Comparison of ENCODE assay signal across 18 mouse cellular contexts in the genomic region with DNA sequence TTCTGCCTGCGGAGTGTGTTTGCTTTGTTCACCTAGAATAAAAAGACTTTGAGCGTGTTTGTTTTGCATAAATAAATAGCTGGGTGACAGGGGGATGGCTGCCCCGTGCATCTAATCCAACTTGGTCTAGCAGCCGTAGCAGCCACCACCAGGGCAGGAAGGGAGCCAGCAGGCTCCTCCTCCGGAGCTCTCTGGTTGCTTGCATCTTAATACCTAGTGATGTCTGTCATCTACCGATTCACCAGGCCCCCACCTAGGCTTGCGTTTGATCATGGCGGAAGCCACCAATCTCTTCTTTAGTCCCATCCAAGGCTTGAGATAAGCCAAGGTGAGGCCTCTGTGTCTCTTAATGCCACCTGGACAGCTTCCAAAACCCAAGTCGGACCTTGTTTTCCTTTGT.
DNase-seq lines count a peak whose midpoint lies in the region; ATAC-seq and TF ChIP-seq lines count a peak whose summit lies in the region.
"Had no signal": no experiment of that assay in that cellular context is flagged by ENCODE, and none has a peak within 500 bp of the region (broad histone marks: within the 10 kb centered on the region; RNA-seq: fewer than 3 reads in every experiment).

No protein-coding gene starts in this region.

- H3K4me1 ChIP-seq in hindbrain, embryonic 16.5 days (ENCODE audit: control insufficient read depth, insufficient read depth, low read depth, low read length) = peaks cover 18% of the 10 kb centered on the region
- H3K4me1 ChIP-seq in midbrain, postnatal 0 days (ENCODE audit: insufficient read depth, low read length) = peaks cover 5% of the 10 kb centered on the region; the same call in 1 of the 2 replicates
- H3K4me1 ChIP-seq: embryonic facial prominence, embryonic 12.5 days; liver, embryonic 13.5 days; megakaryocyte, embryonic 14.5 days had no signal

- no peak overlapping the region for H3K4me2 ChIP-seq in hindbrain, embryonic 16.5 days (ENCODE audit: low read length)
- H3K4me2 ChIP-seq in midbrain, postnatal 0 days (ENCODE audit: low read depth, low read length, poor library complexity, severe bottlenecking) = no peak overlapping the region
- H3K4me2 ChIP-seq: embryonic facial prominence, embryonic 12.5 days; liver, embryonic 13.5 days had no signal

- no peaks in the 10 kb centered on the region for H3K27me3 ChIP-seq in hindbrain, embryonic 16.5 days (replicated peaks; ENCODE audit: control insufficient read depth, insufficient read depth, low read length)
- H3K27me3 ChIP-seq in midbrain, postnatal 0 days (ENCODE audit: insufficient read depth, low read length) = no peaks in the 10 kb centered on the region
- H3K27me3 ChIP-seq: embryonic facial prominence, embryonic 12.5 days; liver, embryonic 13.5 days had no signal

- no peaks in the 10 kb centered on the region for H3K9me3 ChIP-seq in hindbrain, embryonic 16.5 days (ENCODE audit: control insufficient read depth, low read length)
- no peaks in the 10 kb centered on the region for H3K9me3 ChIP-seq in midbrain, postnatal 0 days (ENCODE audit: low read length)
- H3K9me3 ChIP-seq: embryonic facial prominence, embryonic 12.5 days; liver, embryonic 13.5 days; megakaryocyte, embryonic 14.5 days had no signal

- intact Hi-C loops in left cerebral cortex, adult 2 months (cut with DNase I) = no loop called here
- intact Hi-C loops in left cerebral cortex, postnatal 10 days (cut with DNase I) = no loop called here

- no peaks in the 10 kb centered on the region for H3K36me3 ChIP-seq in hindbrain, embryonic 16.5 days (ENCODE audit: control insufficient read depth, insufficient read depth, low read length)
- no peaks in the 10 kb centered on the region for H3K36me3 ChIP-seq in midbrain, postnatal 0 days (ENCODE audit: insufficient read depth, low read length)
- H3K36me3 ChIP-seq: embryonic facial prominence, embryonic 12.5 days; liver, embryonic 13.5 days had no signal

- peak overlapping the region; percentile 19; the same call in 1 of the 2 replicates for H3K27ac ChIP-seq in left cerebral cortex, adult 2 months
- H3K27ac ChIP-seq in hindbrain, embryonic 16.5 days (ENCODE audit: low read depth, low read length) = peak overlapping the region; percentile 61; the same call in 1 of the 2 replicates
- peak overlapping the region; percentile 71 for H3K27ac ChIP-seq in midbrain, postnatal 0 days (ENCODE audit: low read depth, low read length)
- H3K27ac ChIP-seq: embryonic facial prominence, embryonic 12.5 days; liver, embryonic 13.5 days had no signal

- DNase-seq in cerebellum, adult 9-11 months = peak; percentile 42
- no peak for DNase-seq in cerebellum, adult 11-12 months
- DNase-seq in left cerebral cortex, adult 2 months (ENCODE audit: extremely low spot score in 1 of 2, low spot score in 2 of 2) = no peak
- DNase-seq in left cerebral cortex, postnatal 10 days (ENCODE audit: extremely low spot score in 1 of 2, low spot score in 2 of 2) = no peak
- peak; percentile 35 for DNase-seq in midbrain, postnatal 0 days (ENCODE audit: low spot score)
- no peak for DNase-seq in kidney, adult 9 months
- DNase-seq in kidney, postnatal 25 days = no peak
- DNase-seq: adrenal gland, postnatal 25 days; heart, postnatal 14 days; kidney, postnatal 10 days; liver, embryonic 13.5 days; spleen, adult 18-20 months; thymus, postnatal 36 days had no signal

- H3K4me3 ChIP-seq in left cerebral cortex, adult 2 months = no peak overlapping the region
- H3K4me3 ChIP-seq in hindbrain, embryonic 16.5 days (ENCODE audit: low read length) = no peak overlapping the region
- H3K4me3 ChIP-seq in midbrain, postnatal 0 days (ENCODE audit: low read depth, low read length) = no peak overlapping the region
- H3K4me3 ChIP-seq: embryonic facial prominence, embryonic 12.5 days; liver, embryonic 13.5 days; megakaryocyte, embryonic 14.5 days had no signal

- H3K9ac ChIP-seq in hindbrain, embryonic 16.5 days (ENCODE audit: low read depth, low read length) = no peak overlapping the region
- no peak overlapping the region for H3K9ac ChIP-seq in midbrain, postnatal 0 days (replicated peaks; ENCODE audit: low read length, poor library complexity, severe bottlenecking)
- H3K9ac ChIP-seq: embryonic facial prominence, embryonic 12.5 days; liver, embryonic 13.5 days had no signal

- WGBS in hindbrain, embryonic 16.5 days = 28% methylated on average over 9 of the region's 9 CpGs
- 29% methylated on average over 9 of the region's 9 CpGs for WGBS in midbrain, postnatal 0 days

- ATAC-seq in hindbrain, embryonic 16.5 days = no peak
- ATAC-seq in midbrain, postnatal 0 days (ENCODE audit: low FRiP score) = no peak
- ATAC-seq: intestine, embryonic 16.5 days; lung, postnatal 0 days had no signal

- TF ChIP-seq CTCF in left cerebral cortex, adult 2 months (IDR thresholded peaks at IDR 0.05) = no peak
- no peak for TF ChIP-seq CTCF in midbrain, postnatal 0 days (IDR thresholded peaks at IDR 0.05)

Comparison
In these comparisons a context has a peak if more than half of its experiments do, and no peak if none do; other contexts are left out.
1. DNase-seq: peak in cerebellum, adult 9-11 months (single experiment) and midbrain, postnatal 0 days (single experiment); none in cerebellum, adult 11-12 months (single experiment), left cerebral cortex, adult 2 months (0 of 2), left cerebral cortex, postnatal 10 days (0 of 2), kidney, adult 9 months (single experiment) and kidney, postnatal 25 days (0 of 2).
2. H3K27ac ChIP-seq: peak in every context shown above with its lines; median percentile 71 in midbrain, postnatal 0 days; 61 in hindbrain, embryonic 16.5 days; 19 in left cerebral cortex, adult 2 months.